Mouse (Mus musculus) thymus, postnatal 36 days (tissue): ENCODE measurements around the gene 1700029H14Rik.

Experiments
- DNase-seq, 2 experiments: peaks; one replicate each; pipeline ENCODE4 v3.0.0; 2022; ENCODE audit warnings: mixed read lengths in 2 of 2

Gene 1700029H14Rik

GRCm38 (mm10) chr8:13540122-13540521, 22.1 kb downstream of the 1700029H14Rik start:
- DNase-seq: no peak

- no peak for DNase-seq
These were observed 23.4 kb downstream of the 1700029H14Rik start for GRCm38 (mm10) chr8:13538821-13539220.

- no peak for DNase-seq
These were observed 25.2 kb downstream of the 1700029H14Rik start for GRCm38 (mm10) chr8:13537102-13537501.

- DNase-seq: no peak
These were observed 29.1 kb downstream of the 1700029H14Rik start for GRCm38 (mm10) chr8:13533123-13533522.

- DNase-seq: no peak
These were observed 30.6 kb downstream of the 1700029H14Rik start for GRCm38 (mm10) chr8:13531602-13532171.

DNA sequence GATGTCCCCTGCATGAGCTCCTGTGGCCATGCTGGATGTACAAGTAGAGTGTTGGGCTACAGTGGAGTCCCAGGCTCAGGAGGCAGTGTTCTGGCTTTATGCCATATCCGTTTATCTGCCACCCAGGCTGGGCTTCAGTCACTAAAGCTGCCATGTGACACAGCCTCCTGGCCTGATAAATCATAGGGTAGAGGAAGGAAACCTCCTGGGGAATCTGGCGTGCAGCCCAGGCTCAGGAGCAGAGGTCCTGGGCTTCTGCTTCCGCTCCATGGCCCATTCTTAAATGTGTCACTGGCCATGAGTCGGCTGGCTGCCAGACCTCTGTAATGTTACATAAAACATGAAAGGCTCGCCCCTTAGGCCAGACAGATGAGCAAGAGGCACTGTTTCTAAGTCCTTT, 31.3 kb downstream of the 1700029H14Rik start:
- no peak for DNase-seq

DNA sequence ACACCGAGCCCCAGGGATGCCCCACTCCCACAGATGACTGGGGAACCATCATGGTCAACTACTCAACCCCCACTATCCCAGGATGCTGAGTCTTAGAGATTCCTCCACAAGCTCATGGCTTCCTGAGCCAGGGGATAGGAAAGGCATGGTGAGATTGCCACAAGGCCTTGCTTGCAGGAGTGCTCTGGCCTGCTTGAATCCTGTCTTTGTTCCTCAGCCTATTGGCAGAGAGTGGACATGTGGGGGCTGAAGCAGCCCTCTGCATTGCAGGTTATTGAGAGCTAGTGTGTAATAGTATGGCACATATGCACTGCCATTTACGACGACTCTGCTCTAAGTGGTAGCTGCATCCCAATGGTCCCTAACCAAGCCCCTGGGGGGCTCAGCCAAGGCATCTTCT, 31.9 kb downstream of the 1700029H14Rik start:
- no peak for DNase-seq

DNA sequence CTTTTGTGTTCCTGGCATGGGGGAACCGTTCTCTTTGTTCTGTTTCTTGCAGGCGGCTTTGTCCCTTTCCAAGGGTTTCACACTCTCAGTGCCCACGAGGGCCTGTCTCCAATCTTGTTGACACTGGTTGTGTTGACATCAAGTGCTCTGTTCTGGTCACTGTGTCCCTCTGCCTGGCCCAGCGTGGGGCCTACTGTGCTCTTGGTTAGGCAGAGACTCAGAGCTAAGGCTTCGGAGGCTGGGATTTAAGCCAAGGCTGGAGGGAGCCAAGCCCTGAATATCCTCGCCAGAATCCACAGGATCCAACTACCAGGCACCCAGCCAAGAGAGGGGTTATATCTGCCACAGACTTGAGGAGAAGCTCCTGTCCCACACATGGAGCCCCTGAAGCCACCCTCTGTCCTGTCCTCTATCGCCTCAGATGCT, 32.4 kb downstream of the 1700029H14Rik start:
- no peak for DNase-seq

- no peak for DNase-seq
These were observed 33.0 kb downstream of the 1700029H14Rik start for GRCm38 (mm10) chr8:13529011-13529840.

DNA sequence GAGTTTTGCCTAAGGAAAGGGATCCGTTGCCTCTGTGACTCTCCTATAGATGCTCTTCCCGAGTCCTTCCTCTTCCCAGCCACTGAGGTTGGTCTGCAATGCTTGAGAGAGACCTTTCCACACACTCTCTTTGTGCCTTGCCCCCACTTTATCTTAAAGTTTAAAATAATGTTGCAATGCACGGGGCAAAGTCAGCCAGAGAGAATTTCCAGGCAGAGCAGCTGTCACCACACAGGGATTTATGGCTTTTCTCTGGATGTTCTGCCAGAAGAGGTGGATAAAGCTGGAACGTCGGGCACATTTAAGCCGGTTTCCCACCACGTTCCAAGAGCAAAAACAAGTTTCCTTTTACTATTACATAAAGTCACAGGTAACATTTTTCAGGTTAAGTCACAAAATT, 40.9 kb downstream of the 1700029H14Rik start:
- no peak for DNase-seq

GRCm38 (mm10) chr8:13520349-13520748, 41.9 kb downstream of the 1700029H14Rik start:
- no peak for DNase-seq

DNA sequence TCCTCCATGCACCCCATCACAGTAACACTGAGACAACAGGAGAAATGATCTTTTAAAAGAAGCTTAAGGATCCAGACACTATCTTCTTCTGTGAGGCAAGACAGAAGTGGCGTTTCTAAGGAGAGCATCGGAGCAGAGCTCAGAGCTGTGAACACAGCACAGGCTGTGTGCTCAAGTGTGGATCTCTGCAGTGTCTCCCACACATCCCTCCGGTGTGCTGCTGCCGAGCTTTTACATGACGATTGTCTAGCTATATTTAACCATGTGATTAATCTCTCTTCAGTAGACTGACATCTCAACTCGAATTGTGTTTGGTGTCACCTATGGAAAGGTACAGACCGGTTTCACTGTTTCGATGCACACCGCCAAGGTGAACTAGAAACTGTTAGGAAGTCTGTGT, 42.8 kb downstream of the 1700029H14Rik start:
- no peak for DNase-seq

- no peak for DNase-seq
These were observed 44.9 kb downstream of the 1700029H14Rik start for GRCm38 (mm10) chr8:13517284-13517781.

DNA sequence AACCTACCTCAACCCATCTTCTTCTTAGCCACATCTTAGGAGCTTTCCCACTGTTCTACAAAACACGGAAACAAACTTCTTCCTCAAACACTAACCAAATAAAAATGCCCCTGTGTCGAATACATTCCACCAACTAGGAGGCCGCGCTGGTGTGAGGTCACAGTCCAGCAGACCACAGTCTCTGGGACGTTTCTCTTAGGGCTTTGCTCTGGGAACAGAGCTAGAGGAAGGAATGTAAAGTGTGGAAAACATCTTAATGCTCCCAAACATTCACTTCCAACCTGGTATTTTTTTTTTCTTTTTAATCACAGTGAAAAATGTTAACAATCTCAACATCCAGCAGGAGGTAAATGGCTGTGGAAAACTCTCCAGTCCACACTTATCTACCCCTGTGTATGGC, 45.5 kb downstream of the 1700029H14Rik start:
- DNase-seq: no peak

DNA sequence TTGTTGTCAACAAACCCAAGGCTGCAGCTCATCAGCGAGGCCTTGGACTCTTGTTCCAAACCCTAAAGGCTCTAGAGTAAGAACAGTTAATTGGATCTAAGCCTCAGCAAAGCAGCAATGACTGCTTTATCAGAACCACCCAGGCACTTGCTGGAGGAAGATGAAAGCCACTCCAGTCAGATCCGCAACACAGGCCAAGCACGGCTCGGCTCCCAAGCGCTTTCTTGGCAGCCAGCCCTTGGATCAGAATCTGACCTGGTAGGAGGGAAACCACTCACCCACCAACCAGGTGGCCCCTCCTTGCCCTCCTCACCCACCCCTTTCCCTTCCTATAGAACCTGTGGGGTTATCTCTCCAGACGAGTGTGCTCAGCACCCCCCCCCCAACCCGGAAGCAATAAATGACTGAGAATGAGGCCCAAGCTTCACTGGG, 46.2 kb downstream of the 1700029H14Rik start:
- DNase-seq: no peak

DNA sequence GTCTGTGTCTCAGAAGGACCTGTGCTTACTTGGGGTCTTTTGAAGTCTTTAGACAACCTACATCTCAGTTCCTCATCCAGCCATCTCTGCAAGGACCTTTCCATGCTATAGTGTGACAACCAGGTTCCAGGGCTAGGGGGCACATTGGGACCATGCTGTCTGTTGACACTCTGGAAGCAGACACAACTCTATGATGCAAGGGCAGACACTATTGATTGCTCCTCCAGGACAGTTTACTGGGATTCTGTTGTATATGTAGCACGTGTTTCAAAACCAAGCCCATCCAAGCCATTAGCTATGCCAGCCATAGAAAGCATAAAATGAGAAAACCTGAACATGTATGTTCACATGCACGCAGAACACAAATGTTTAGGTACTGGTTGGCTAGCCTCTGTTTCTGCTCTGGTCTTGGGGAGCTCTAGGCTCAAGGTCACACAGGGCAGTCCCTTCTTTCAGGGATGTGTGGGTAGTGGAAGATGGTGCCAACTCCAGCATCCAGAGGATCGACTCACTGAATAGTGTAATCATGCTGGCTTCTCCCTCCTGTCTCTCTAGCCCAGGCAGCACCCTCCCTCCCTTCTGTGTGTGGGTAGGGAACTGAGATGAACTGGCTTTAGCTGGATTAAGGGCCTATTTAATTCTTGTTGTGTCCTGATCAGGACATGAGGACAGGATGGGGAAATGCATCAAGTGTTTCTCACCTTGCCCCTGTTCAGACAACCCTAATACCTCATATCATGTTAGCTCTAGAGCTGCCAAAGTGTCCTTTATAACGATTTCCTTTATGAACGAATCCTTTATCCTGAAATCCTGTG, 48.5 kb downstream of the 1700029H14Rik start:
- DNase-seq: no peak

- DNase-seq: no peak
These were observed 49.6 kb downstream of the 1700029H14Rik start for GRCm38 (mm10) chr8:13512677-13513076.

DNA sequence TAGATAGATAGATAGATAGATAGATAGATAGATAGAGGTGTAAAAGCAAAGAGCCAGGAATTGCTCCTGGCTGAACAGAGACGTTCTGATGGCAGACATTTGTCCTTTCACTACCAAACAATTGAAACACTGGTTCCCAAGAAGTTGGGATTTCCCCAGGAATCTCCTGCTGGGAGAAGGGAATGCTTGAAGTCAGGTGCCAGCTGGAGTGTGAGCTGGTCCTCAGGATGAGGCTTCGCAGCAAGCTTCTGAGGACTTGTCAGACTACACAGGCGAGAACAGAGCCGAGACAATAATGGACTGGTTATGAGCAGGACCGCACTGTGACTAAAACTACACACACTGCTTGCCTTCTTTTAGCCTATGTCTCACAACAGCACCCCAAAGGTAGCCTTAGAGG, 50.2 kb downstream of the 1700029H14Rik start:
- DNase-seq: no peak

DNA sequence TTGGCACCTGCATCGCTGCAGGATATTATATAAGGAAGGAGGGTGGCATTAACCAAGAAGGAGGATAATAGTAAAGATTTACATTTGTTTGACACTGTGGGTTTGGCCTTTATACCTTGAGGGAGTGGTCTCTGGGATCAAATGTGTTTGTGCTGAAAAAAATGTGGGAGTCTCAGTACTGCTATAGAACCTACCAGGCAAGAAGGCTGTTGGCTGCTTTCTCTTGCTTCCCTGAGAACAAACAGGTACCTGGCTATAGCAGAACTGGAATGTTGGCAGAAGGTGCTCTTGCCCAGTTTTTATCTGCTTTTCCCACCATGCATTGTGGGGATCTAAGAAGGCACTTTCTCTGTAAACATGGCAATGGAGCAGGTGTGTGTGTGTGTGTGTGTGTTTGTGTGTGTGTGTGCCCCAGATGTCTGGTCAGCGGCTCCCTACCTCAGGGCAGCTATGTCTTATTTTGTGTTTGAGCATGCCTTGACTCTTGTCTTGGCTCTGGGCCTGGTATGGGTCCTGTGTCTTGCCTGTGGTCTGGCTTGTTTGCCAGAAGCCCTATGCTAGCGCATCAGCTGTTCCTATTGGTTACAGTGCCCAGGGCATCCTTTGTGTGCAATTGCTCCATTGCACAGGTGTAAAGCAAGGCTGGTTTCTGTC, 54.9 kb downstream of the 1700029H14Rik start:
- no peak for DNase-seq

GRCm38 (mm10) chr8:13506849-13507248, 55.4 kb downstream of the 1700029H14Rik start:
- DNase-seq: no peak

GRCm38 (mm10) chr8:13504894-13505674, 57.2 kb downstream of the 1700029H14Rik start:
- no peak for DNase-seq
